ENCODE assay signal across 23 mouse cellular contexts in the genomic region with DNA sequence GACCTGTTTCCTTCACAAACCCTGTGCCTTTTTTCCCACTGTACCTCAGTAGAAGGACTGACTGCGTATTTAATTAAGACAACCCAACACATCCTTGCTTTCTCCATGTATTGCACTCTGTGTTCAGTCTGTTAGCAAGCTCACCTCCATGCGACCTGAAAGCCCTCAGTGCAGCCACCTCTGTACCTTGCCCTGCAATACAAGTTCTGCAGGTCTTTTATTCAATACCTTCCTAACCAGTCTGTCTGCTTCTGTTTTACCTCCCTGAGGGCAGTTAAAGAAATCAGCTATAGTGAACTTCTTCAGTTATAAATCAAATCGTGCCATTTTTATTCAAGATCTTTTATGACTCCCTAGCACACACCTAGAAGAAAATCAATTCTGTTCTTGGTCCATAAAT. TPM values are rescaled to one million over a fixed set of nuclear protein-coding genes. Genes with fewer than 3 reads are reported as not detected.
DNase-seq lines count a peak whose midpoint lies in the region; ATAC-seq and TF ChIP-seq lines count a peak whose summit lies in the region.
"Had no signal": no experiment of that assay in that cellular context is flagged by ENCODE, and none has a peak within 500 bp of the region (broad histone marks: within the 10 kb centered on the region; RNA-seq: fewer than 3 reads in every experiment).

No protein-coding gene starts in this region.

- H3K9me3 ChIP-seq in kidney, embryonic 16.5 days (ENCODE audit: low read length), result no peaks in the 10 kb centered on the region
- H3K9me3 ChIP-seq: forebrain, embryonic 13.5 days; G1E; hindbrain, embryonic 12.5 days; limb, embryonic 10.5 days; liver, embryonic 13.5 days; lung, embryonic 15.5 days; megakaryocyte, embryonic 14.5 days; midbrain, embryonic 13.5 days had no signal

- 65% methylated on average over 3 of the region's 3 CpGs for WGBS in kidney, embryonic 16.5 days
- 29% methylated on average over 3 of the region's 3 CpGs for WGBS in small intestine, adult 2 months

- no peak for TF ChIP-seq CTCF in small intestine, adult 2 months (IDR thresholded peaks at IDR 0.05; ENCODE audit: extremely low read depth, insufficient read length, insufficient replicate concordance, low read depth, low read length)

- H3K27me3 ChIP-seq in kidney, embryonic 16.5 days (ENCODE audit: insufficient read depth, low read length), result no peaks in the 10 kb centered on the region
- no peaks in the 10 kb centered on the region for H3K27me3 ChIP-seq in small intestine, adult 2 months (ENCODE audit: control insufficient read depth, insufficient read depth, low read length)
- H3K27me3 ChIP-seq: CH12.LX; forebrain, embryonic 13.5 days; hindbrain, embryonic 12.5 days; liver, embryonic 13.5 days; lung, embryonic 15.5 days; megakaryocyte, embryonic 14.5 days; midbrain, embryonic 13.5 days; Patski had no signal

- H3K9ac ChIP-seq in kidney, embryonic 16.5 days (replicated peaks; ENCODE audit: low read length), result no peak overlapping the region
- H3K9ac ChIP-seq: forebrain, embryonic 13.5 days; hindbrain, embryonic 12.5 days; liver, embryonic 13.5 days; lung, embryonic 15.5 days; midbrain, embryonic 13.5 days had no signal

- no peak for TF ChIP-seq POLR2A in small intestine, adult 2 months (IDR thresholded peaks at IDR 0.05; ENCODE audit: low read depth, low read length)

- peak; percentile 27 for DNase-seq in kidney, postnatal 14 days
- peak; percentile 32 for DNase-seq in urinary bladder, postnatal 14 days (ENCODE audit: low spot score)
- no peak for DNase-seq in urinary bladder, postnatal 10 days (ENCODE audit: low spot score)
- no peak for DNase-seq in adrenal gland, postnatal 14 days
- no peak for DNase-seq in spleen, postnatal 36 days (ENCODE audit: low spot score in 2 of 2)
- DNase-seq: B cell, adult 2 months; cerebellum, adult 11-12 months; cerebellum, postnatal 10 days; gastrocnemius, postnatal 36 days; liver, embryonic 13.5 days; lung, postnatal 36 days; thymus, adult 18-20 months had no signal

- no peaks in the 10 kb centered on the region for H3K36me3 ChIP-seq in kidney, embryonic 16.5 days (ENCODE audit: insufficient read depth, low read length)
- no peaks in the 10 kb centered on the region for H3K36me3 ChIP-seq in small intestine, adult 2 months (ENCODE audit: control insufficient read depth, insufficient read depth, low read length)
- H3K36me3 ChIP-seq: hindbrain, embryonic 12.5 days; liver, embryonic 13.5 days; lung, embryonic 15.5 days had no signal

- ATAC-seq in kidney, embryonic 16.5 days (ENCODE audit: low FRiP score, low TSS enrichment), result no peak
- ATAC-seq: forebrain, embryonic 13.5 days; midbrain, embryonic 13.5 days; Patski had no signal

- H3K27ac ChIP-seq in kidney, embryonic 16.5 days (ENCODE audit: low read length), result no peak overlapping the region
- H3K27ac ChIP-seq in small intestine, adult 2 months (ENCODE audit: insufficient read depth, low read depth, low read length), result peak overlapping the region; percentile 51; the same call in 1 of the 2 replicates
- H3K27ac ChIP-seq: forebrain, embryonic 13.5 days; hindbrain, embryonic 12.5 days; limb, embryonic 10.5 days; liver, embryonic 13.5 days; lung, embryonic 15.5 days; midbrain, embryonic 13.5 days had no signal

- H3K4me1 ChIP-seq in kidney, embryonic 16.5 days (ENCODE audit: insufficient read depth, low read length), result 0 out of 2 replicates have a peak, but pooled peaks cover 3% of the 10 kb centered on the region
- H3K4me1 ChIP-seq in small intestine, adult 2 months (ENCODE audit: control insufficient read depth, insufficient read depth, insufficient read length, low read length), result 0 out of 2 replicates have a peak, but pooled peaks cover 2% of the 10 kb centered on the region
- H3K4me1 ChIP-seq: forebrain, embryonic 13.5 days; hindbrain, embryonic 12.5 days; midbrain, embryonic 13.5 days had no signal

- no peak overlapping the region for H3K4me2 ChIP-seq in kidney, embryonic 16.5 days (replicated peaks; ENCODE audit: low read depth, low read length)
- H3K4me2 ChIP-seq: forebrain, embryonic 13.5 days; hindbrain, embryonic 12.5 days; liver, embryonic 13.5 days; lung, embryonic 15.5 days; midbrain, embryonic 13.5 days had no signal

- no peak overlapping the region for H3K4me3 ChIP-seq in kidney, embryonic 16.5 days (ENCODE audit: low read length)
- no peak overlapping the region for H3K4me3 ChIP-seq in small intestine, adult 2 months (ENCODE audit: low read depth, low read length)
- H3K4me3 ChIP-seq: forebrain, embryonic 13.5 days; hindbrain, embryonic 12.5 days; limb, embryonic 10.5 days; liver, embryonic 13.5 days; lung, embryonic 15.5 days; megakaryocyte, embryonic 14.5 days; midbrain, embryonic 13.5 days had no signal

RNA-seq across cellular contexts. Expression of a gene that starts 6.4 kb away (rescaled TPM):
- 147 and 149 TPM in 2 replicates for polyA plus RNA-seq in kidney, embryonic 16.5 days (2015; fragmentation: Nextera tagmentation; extraction: Ambion mirVana)
- polyA plus RNA-seq in small intestine, adult 2 months (2012; rRNA removed), result 14.6 and 26.7 TPM in 2 replicates
- total RNA-seq in adrenal gland, postnatal 14 days (2021), result 118 and 125 TPM in 2 replicates

RNA-seq across cellular contexts. Expression of a gene that starts 15.0 kb away (rescaled TPM):
- 170 and 172 TPM in 2 replicates for polyA plus RNA-seq in kidney, embryonic 16.5 days (2015; fragmentation: Nextera tagmentation; extraction: Ambion mirVana)
- 40.5 and 55.1 TPM in 2 replicates for polyA plus RNA-seq in small intestine, adult 2 months (2012; rRNA removed)
- total RNA-seq in adrenal gland, postnatal 14 days (2021), result 135 and 141 TPM in 2 replicates

RNA-seq across cellular contexts. Expression of a gene that starts 58.9 kb away (rescaled TPM):
- polyA plus RNA-seq in kidney, embryonic 16.5 days (2015; fragmentation: Nextera tagmentation; extraction: Ambion mirVana), result 160 and 164 TPM in 2 replicates
- 46.4 and 118 TPM in 2 replicates for polyA plus RNA-seq in small intestine, adult 2 months (2012; rRNA removed)
- 89.8 and 101 TPM in 2 replicates for total RNA-seq in adrenal gland, postnatal 14 days (2021)

RNA-seq across cellular contexts. Expression of a gene that starts 59.2 kb away (rescaled TPM):
- 260 and 264 TPM in 2 replicates for polyA plus RNA-seq in kidney, embryonic 16.5 days (2015; fragmentation: Nextera tagmentation; extraction: Ambion mirVana)
- 25.0 and 46.0 TPM in 2 replicates for polyA plus RNA-seq in small intestine, adult 2 months (2012; rRNA removed)
- total RNA-seq in adrenal gland, postnatal 14 days (2021), result 161 TPM in 2 replicates

Comparison
In these comparisons a context has a peak if more than half of its experiments do, and no peak if none do; other contexts are left out.
1. DNase-seq: peak in kidney, postnatal 14 days (single experiment) and urinary bladder, postnatal 14 days (single experiment); none in urinary bladder, postnatal 10 days (single experiment), adrenal gland, postnatal 14 days (single experiment) and spleen, postnatal 36 days (0 of 2).